Mouse (Mus musculus) heart, postnatal 0 days (tissue): ENCODE results near the gene Letm1. TPM values are rescaled to one million over a fixed set of nuclear protein-coding genes. Genes with fewer than 3 reads are reported as not detected.

ENCODE experiments used
- ATAC-seq: fragments of 200-750 bp; cut with Nextera tagmentation; 2 replicates; pipeline ENCODE4 v1.8.0; 2017; ENCODE audit warnings: low read depth, moderate number of reproducible peaks, moderate library complexity; ENCODE audit not compliant: insufficient read depth
- DNase-seq: peaks from one replicate; pipeline ENCODE4 v3.0.0-alpha.2; 2016; ENCODE audit warnings: low spot score
- H3K27ac ChIP-seq: fragments of 300-500 bp; sonication (generic); 2 replicates; pipeline ENCODE4 v1.5.1; 2014; ENCODE audit warnings: low read depth, mild to moderate bottlenecking
- H3K27me3 ChIP-seq: fragments of 300-500 bp; sonication (generic); 2 replicates; pipeline ENCODE4 v1.6.1; 2014; ENCODE audit warnings: low read length, mixed read lengths; ENCODE audit not compliant: control insufficient read depth, insufficient read depth
- H3K36me3 ChIP-seq: fragments of 300-500 bp; sonication (generic); replicated peaks from 2 replicates; pipeline ENCODE4 v1.6.1; 2014; ENCODE audit warnings: low read length, mixed read lengths; ENCODE audit not compliant: control insufficient read depth, insufficient read depth
- H3K4me1 ChIP-seq: fragments of 300-500 bp; sonication (generic); 2 replicates; pipeline ENCODE4 v1.6.1; 2014; ENCODE audit warnings: antibody characterized with exemption; ENCODE audit not compliant: control insufficient read depth, insufficient read depth
- H3K4me2 ChIP-seq: fragments of 300-500 bp; sonication (generic); 2 replicates; pipeline ENCODE4 v1.6.1; 2014; ENCODE audit warnings: low read depth, mild to moderate bottlenecking, low read length, moderate library complexity
- H3K4me3 ChIP-seq: fragments of 300-500 bp; sonication (generic); 2 replicates; pipeline ENCODE4 v1.5.1; 2014; ENCODE audit warnings: low read depth, low read length
- H3K9ac ChIP-seq: fragments of 300-500 bp; sonication (generic); replicated peaks from 2 replicates; pipeline ENCODE4 v1.6.1; 2014; ENCODE audit warnings: low read depth, low read length, mixed read lengths
- H3K9me3 ChIP-seq: fragments of 300-500 bp; sonication (generic); replicated peaks from 2 replicates; pipeline ENCODE4 v1.6.1; 2016; ENCODE audit warnings: low read length; ENCODE audit not compliant: control insufficient read depth
- CTCF ChIP-seq: IDR thresholded peaks from 2 replicates; pipeline ENCODE4 v1.5.1; 2016; ENCODE audit warnings: antibody characterized with exemption, control low read depth, low read depth
- EP300 ChIP-seq: IDR thresholded peaks from 2 replicates; pipeline ENCODE4 v1.6.1; 2016; ENCODE audit warnings: antibody characterized with exemption, low read depth
- WGBS: fragments of 180-500 bp; shearing (Covaris S2); extraction: QIAGEN DNeasy Blood & Tissue Kit; methylation state at CpG from one replicate; pipeline ENCODE4 v1.1.7; 2014; 5-methylcytosine and 5-hydroxymethylcytosine counted together
- polyA plus RNA-seq: library from polyadenylated mRNA; unstranded; fragments of >200 nt; fragmentation: Nextera tagmentation; extraction: Ambion mirVana; gene quantifications from 2 replicates; pipeline ENCODE4 v1.2.1, GENCODE M21; 2015
- total RNA-seq: library from RNA; depleted of rRNA; stranded (reverse); fragments of >200 nt; gene quantifications from 2 replicates; pipeline ENCODE4 v1.2.3, GENCODE M21; 2014; ENCODE audit warnings: low replicate concordance

Gene Letm1
- total and polyA plus RNA-seq, 2 experiments from 2014 or later: 36.9 to 68.1 TPM

DNA sequence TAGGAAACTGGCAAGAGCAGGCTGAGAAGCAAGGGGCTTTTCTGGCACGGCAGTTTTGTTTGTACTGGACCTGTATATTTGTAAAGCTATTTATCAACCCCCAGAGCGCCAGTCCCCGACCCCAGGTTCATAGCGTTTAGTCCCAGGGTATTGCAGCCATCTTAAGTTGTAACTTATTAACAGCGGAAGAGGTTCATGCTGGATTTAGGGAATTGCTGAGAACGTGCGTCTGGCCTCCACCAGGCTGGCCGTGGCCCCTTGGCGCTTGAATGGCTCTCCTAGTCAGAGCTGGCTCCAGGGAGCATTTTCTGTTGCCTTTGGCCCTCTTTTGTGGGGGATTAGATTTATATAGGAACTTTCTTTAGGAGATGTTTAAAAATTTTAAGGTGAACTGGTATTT, 46.4 kb downstream of the Letm1 start:
- DNase-seq (no peak), ATAC-seq (no peak)
- no peak overlapping the region for H3K9ac ChIP-seq
- H3K4me2 ChIP-seq: no peak overlapping the region
- H3K27ac ChIP-seq: no peak overlapping the region
- TF ChIP-seq EP300 (no peak), CTCF (no peak)
- no peak overlapping the region for H3K4me3 ChIP-seq
- 78% methylated on average over 9 of the region's 9 CpGs for WGBS
- H3K4me1 ChIP-seq: no peaks in the 10 kb centered on the region
- H3K9me3 ChIP-seq: no peaks in the 10 kb centered on the region
- H3K27me3 ChIP-seq: no peaks in the 10 kb centered on the region
- 0 out of 2 replicates have a peak, but pooled peaks cover 2% of the 10 kb centered on the region for H3K36me3 ChIP-seq

DNA sequence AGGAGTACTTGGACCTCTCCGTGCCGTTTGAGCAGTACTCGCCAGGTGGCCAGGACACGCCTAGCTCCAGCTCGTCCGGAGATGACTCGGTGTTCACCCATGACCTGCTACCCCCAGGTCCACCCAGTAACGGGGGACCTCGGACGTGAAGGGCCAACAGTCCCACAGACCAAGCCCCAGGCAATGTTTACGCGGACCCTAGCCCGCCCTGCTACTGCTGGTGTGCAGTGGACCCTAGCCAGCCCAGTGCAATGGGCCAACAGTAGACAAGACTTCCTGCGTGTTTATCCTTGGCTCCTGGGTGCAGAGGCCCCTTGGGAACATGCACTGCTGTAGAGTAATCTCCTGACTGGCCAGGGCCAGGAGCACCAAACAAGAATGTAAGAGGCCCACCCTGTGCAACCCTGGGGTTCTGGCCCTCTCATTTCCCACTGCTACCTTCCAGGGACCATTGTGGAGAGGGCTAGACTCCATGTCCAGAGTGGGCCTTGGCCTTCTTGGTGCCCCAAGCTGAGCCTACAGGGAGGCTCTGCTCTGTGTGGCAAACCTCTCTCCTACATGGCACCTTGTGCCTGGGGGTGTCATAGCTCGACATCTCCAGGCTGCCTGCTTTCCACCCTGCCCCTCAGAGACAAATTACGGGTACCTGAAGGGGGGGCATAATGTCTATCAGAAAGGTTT, 47.1 kb downstream of the Letm1 start:
- no peak overlapping the region for H3K9ac ChIP-seq
- 89% methylated on average over 16 of the region's 16 CpGs for WGBS
- no peaks in the 10 kb centered on the region for H3K4me1 ChIP-seq
- no peaks in the 10 kb centered on the region for H3K36me3 ChIP-seq
- no peak for ATAC-seq
- TF ChIP-seq EP300 (no peak), CTCF (no peak)
- no peak overlapping the region for H3K27ac ChIP-seq
- no peaks in the 10 kb centered on the region for H3K27me3 ChIP-seq
- DNase-seq: no peak
- no peak overlapping the region for H3K4me3 ChIP-seq
- no peak overlapping the region for H3K4me2 ChIP-seq
- H3K9me3 ChIP-seq: no peaks in the 10 kb centered on the region

DNA sequence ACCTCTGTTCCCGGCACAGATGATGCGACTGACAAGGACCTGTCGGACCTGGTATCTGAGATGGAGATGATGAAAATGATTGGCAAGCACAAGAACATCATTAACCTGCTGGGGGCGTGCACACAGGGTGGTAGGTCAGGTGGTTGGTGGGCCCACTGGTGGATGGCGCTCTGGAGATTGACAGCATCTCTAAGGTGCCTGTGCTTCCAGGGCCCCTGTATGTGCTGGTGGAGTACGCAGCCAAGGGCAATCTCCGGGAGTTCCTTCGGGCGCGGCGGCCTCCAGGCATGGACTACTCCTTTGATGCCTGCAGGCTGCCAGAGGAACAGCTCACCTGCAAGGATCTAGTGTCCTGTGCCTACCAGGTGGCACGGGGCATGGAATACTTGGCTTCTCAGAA, 48.8 kb downstream of the Letm1 start:
- Histone ChIP-seq H3K4me3 (no peak overlapping the region), H3K36me3 (no peaks in the 10 kb centered on the region), H3K27ac (no peak overlapping the region), H3K4me1 (no peaks in the 10 kb centered on the region), H3K9ac (no peak overlapping the region), H3K27me3 (no peaks in the 10 kb centered on the region), H3K4me2 (no peak overlapping the region), H3K9me3 (no peaks in the 10 kb centered on the region)
- no peak for DNase-seq
- ATAC-seq: no peak
- TF ChIP-seq EP300 (no peak), CTCF (no peak)
- 91% methylated on average over 12 of the region's 12 CpGs for WGBS

DNA sequence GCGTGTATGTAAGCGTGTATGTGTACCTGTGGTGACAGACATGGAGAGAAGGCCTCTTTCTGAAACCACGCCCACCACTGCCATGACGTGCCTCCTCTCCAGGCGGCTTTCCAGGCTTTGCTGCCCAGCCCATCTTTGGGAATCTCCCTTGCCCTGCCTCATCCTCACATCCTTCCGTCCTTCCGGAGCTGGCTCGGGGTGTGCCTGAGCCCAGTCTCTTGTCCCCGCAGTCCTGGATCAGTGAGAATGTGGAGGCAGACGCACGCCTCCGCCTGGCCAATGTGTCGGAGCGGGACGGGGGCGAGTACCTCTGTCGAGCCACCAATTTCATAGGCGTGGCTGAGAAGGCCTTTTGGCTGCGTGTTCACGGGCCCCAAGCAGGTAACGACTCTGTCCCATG, 51.6 kb downstream of the Letm1 start:
- no peak overlapping the region for H3K4me3 ChIP-seq
- no peak overlapping the region for H3K4me2 ChIP-seq
- WGBS: 75% methylated on average over 21 of the region's 21 CpGs
- H3K9me3 ChIP-seq: no peaks in the 10 kb centered on the region
- DNase-seq (no peak), ATAC-seq (no peak)
- H3K9ac ChIP-seq: no peak overlapping the region
- no peaks in the 10 kb centered on the region for H3K4me1 ChIP-seq
- no peak overlapping the region for H3K27ac ChIP-seq
- H3K27me3 ChIP-seq: peaks cover 4% of the 10 kb centered on the region; the same call in 1 of the 2 replicates
- no peaks in the 10 kb centered on the region for H3K36me3 ChIP-seq
- TF ChIP-seq EP300 (no peak), CTCF (no peak)

DNA sequence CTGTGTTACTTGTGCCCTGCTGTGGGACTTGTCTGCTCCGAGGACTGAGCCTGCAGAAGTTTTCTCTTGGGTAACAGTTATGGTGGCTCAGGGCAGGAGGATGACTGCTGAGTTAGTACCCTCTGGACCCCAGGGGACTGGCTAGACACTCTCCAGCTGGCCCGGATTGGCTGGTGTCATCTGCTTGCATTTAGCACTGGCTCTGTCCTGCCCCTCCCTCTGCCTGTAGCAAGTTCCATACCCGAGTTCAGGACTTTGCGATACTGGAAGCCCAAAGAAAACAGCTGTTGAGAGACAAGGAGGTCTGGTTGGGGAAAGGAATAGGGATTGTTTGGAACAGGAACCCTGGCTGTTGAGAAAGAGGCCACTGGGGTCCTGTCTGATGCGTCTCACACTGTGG, 52.1 kb downstream of the Letm1 start:
- Histone ChIP-seq H3K36me3 (no peaks in the 10 kb centered on the region), H3K9me3 (no peaks in the 10 kb centered on the region), H3K4me2 (no peak overlapping the region), H3K27me3 (peaks cover 10% of the 10 kb centered on the region; the same call in 1 of the 2 replicates), H3K4me1 (no peaks in the 10 kb centered on the region), H3K9ac (no peak overlapping the region), H3K27ac (no peak overlapping the region), H3K4me3 (no peak overlapping the region)
- ATAC-seq (no peak), DNase-seq (no peak)
- TF ChIP-seq EP300 (no peak), CTCF (no peak)
- 64% methylated on average over 5 of the region's 5 CpGs for WGBS

DNA sequence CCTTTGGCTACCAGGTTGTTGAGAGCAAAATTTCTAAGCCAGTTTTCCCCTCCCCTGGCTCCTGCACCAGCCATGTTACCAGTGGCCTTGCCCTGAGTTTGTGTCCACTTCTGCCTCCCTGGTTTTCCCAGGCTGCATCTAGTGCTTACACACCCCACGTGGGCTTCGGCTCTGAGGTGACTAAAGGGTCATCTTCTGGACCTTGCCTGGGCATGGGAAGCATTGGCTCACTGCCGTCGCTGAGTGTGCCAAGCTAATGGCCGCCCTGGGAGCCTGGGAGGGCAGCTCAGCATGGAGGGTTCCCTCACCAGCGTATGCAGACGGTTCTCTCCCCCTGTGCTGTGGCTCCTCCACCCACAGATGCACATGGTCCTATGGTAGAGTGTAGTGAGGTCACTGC, 53.8 kb downstream of the Letm1 start:
- Histone ChIP-seq H3K36me3 (no peaks in the 10 kb centered on the region), H3K4me3 (no peak overlapping the region), H3K4me2 (no peak overlapping the region), H3K27ac (no peak overlapping the region), H3K9ac (no peak overlapping the region), H3K4me1 (no peaks in the 10 kb centered on the region), H3K27me3 (peaks cover 24% of the 10 kb centered on the region), H3K9me3 (no peaks in the 10 kb centered on the region)
- 83% methylated on average over 7 of the region's 7 CpGs for WGBS
- ATAC-seq: no peak
- TF ChIP-seq CTCF (no peak), EP300 (no peak)
- DNase-seq: no peak
